Mouse (Mus musculus) fibroblast of lung, adult 2 months (primary cell): ENCODE data around the gene Scml4.

ENCODE experiments used
- DNase-seq: peaks from one replicate; pipeline ENCODE4 v3.0.0-alpha.2; 2011; ENCODE audit warnings: low read depth

Gene Scml4

GRCm38 (mm10) chr10:42903054-42903453 is 42.9 kb downstream of the Scml4 start:
- no peak for DNase-seq

DNA sequence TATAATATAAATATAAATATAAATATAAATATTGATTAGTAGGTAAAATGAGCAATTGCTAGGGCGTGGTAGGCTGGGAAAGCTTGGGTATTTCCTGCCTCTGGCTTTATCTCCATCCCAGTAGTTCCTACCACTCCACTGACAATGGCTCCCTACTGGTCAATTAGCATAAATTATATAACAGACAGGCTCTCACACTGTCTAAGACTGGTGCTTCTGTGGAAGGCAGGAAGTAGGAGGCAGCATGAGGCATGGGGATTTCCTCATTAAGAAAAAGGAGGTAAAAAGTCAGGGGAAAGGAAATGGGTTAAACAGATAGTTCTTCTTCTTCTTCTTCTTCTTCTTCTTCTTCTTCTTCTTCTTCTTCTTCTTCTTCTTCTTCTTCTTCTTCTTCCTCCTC is 48.4 kb downstream of the Scml4 start:
- no peak for DNase-seq

- no peak for DNase-seq
Measured at GRCm38 (mm10) chr10:42910567-42910966, 50.4 kb downstream of the Scml4 start.

DNA sequence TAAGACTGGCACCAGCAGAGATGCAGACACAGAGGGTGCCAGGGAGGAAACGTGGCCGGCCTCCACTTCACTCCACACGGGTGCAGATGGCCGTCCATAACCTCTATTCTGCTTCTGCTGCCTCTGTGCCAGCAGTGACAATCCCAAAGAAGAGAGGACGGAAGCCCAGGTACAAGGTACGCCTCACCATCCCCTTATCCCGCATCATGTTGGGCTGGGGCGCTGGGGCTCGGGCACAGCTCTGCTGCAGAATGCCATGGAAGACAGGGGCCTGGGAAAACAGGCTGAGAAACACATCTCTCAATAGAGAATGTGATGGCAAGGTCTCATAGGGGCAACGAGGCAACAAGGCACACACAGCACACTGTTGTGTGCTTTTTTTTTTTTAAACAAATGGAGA is 51.9 kb downstream of the Scml4 start:
- no peak for DNase-seq

- no peak for DNase-seq
Measured at GRCm38 (mm10) chr10:42913196-42913595, 53.0 kb downstream of the Scml4 start.

DNA sequence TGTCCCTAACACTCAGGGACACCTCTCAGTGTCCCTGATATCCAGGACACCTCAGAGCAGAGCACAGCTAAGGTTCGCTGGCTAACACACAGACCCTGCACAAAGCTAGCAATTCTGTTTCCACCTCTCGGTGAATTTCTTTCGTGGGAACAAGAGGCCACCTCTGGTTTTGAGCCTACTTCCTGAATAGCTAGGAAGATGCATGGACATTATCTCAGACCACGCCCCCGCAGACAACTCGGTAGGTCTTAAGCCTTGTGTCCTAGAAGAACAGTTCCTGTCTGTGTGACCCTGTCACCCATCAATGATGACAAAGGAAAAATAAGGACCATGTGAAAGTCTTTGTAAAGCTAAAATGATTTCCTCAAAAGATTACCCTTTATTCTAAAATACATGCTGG is 54.0 kb downstream of the Scml4 start:
- no peak for DNase-seq

- no peak for DNase-seq
Measured at GRCm38 (mm10) chr10:42917355-42917754, 57.2 kb downstream of the Scml4 start.

- DNase-seq, result no peak
Measured at GRCm38 (mm10) chr10:42919786-42920185, 59.6 kb downstream of the Scml4 start.

DNA sequence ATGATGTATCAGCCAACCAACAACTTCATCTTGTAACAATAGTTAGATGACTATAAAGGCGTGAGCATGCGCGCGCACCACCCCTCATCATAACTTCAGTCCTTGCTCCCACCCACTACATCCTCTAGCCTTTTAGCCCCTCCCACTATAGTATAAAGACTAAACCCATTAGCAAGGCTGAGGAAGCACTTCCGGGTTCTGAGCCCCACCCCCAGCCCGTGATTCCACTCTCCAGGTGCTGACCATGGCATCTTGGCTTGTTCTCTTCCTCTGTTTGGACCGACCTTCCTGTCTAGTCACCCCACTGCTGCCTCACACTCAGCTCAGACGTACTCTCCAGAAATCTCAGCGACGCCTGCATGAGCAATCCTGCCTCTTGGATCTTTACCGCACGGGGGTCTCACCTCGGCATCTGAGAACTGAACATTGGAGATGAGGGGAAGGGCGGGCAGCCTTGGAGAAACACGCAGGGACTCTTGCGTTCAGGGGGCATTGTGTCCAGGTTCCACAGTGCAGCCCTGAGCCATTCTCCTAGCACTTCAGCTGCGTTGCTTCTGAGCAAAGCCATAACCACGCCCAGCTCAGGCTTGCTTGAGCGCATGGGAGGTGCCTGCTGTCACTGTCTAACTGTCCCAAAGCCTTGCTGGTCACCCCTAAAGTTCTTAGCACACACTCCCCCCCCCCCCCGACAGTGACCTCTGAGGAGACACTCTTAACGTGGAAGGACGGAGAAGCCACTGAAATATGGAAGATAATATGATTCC is 65.1 kb downstream of the Scml4 start:
- no peak for DNase-seq

DNA sequence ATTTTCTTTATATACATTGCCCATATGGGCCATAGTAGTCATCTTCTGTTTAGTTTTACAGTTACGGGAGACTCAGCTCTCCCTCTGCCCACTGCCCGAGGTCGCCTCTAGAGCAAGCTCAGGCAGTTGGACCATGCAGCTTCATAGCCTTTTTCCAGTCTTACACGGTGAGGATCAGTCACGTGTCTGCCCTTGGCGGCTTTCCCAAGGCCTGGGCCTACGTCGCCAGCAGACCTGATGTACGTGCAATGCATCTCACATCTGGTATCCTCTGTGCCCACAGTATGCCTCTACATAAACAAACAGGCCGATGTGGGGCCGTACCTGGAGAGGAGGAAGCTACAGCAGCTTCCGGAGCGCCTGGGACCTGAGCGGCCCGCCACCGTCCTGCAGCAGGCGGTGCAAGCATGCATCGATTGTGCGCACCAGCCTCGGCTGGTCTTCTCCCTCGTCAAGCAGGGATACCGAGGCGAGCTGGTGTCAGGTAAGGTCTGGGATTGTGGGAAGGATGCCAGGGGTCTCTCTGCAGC is 70.0 kb downstream of the Scml4 start:
- DNase-seq, result no peak

GRCm38 (mm10) chr10:42932862-42933480 is 72.8 kb downstream of the Scml4 start:
- peak; percentile 75 for DNase-seq

DNA sequence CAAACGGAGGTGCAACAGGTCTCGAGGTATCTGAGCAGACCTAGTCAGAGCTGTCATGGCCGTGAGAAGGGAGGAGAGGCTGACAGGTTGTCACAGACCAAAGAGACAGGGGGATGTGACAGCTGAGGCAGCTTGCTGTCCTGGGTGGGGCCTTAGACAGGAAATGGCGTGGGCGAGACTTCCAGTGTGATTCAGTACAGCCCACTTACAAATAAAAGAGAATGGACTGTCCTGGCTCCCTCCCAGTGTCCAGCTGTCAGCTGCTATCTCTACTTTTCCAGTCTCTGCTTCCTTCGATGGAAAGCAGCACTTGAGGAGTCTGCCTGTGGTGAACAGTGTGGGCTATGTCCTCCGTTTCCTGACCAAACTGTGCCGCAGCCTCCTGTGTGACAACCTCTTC is 74.5 kb downstream of the Scml4 start:
- no peak for DNase-seq

- DNase-seq, result no peak
Measured at GRCm38 (mm10) chr10:42936205-42936604, 76.0 kb downstream of the Scml4 start.

DNA sequence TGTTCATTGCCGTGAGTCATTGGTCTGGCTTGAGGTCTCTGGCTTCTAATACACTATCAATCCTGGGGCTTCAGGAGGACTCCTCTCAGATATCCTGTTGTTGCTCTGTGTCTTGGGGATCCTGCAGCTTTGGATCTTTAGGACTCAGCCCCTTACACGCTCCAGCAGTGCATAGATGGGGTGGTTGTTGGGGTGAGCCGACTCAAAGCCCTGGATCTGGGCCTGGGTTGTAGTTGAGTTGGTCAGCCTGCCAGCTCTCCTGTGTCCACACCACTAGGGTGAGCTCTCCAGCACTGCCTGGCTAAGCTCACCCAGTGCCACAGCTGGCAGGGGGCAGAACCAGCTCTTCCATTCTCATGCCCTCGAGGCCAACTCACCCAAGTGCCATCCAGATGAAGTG is 78.2 kb downstream of the Scml4 start:
- no peak for DNase-seq

DNA sequence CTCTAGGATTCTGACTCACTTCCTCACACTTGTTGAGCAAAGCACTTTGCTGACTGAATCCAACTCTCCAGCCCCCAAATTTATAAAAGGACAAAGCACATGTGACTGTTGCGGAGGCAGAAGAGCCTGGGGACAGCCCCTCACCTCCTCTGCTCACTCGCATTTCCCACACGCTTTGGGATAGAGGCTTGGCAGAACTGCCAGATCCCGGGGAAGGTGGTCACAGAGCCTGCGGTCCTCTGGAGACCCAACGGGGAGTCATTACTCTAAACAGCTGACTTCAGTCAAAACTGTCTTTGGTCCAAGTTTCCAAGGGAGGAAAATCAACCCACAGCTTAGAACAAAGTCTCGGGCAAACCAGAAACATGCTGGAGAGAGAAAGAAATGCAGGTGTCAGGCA is 79.5 kb downstream of the Scml4 start:
- no peak for DNase-seq

DNA sequence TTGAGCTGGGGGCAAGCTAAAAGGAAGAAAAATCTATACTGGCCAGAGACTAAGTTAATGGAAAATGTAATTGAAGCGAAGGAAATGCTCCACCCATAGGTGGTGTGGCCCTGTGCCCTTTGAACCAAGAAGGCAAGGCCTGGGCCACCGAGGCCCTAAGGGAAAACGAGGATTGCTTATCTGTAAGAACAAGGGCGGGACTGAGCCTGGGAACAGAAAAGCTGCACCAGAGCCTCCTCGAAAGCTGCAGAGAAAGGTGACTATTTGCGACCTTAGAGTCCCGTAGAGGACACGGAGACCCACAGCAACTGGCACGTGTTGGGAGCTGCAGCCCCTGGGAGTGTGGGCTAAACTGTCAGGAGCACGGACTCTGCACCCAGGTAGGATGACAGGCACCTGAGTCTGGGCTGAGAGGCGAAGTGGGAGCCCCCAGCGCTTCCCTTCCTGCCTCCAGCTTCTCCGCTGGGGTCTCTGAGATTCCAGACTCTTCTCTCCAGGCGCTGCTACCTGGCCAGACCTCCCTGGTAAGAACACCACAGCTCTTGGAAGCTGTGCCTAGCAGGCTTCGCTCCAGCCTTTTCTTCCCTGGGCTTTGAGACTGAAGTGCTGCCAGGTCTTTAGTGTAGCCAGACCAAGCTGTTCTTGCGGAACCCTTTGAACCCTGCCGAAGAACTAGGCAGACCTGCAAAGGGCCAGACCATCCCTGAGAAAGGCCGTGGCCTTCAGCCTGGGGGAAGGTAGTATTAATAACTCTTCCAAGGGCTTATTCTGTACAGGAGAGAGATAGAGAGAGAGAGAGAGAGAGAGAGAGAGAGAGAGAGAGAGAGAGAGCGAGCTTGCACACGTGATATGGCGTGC is 80.3 kb downstream of the Scml4 start:
- no peak for DNase-seq

DNA sequence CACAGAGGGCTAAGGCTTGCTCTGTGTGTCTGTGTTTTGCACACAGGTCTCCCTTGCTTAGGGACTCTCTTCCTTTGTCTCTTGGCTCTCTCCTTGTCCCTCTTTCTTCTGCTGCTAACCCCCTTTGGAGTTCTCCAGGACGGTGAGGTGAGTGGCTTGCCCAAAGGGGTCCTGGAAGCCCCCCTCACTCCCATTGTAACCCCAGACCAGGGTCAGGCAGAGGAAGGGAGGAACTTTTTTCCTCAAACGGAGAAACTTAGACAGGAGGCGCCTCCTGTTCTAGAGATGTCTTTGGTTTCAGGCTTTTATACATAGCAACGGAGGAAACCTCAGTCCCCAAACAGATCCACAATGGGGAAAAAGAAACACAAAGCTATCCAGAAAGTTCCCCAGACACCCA is 81.1 kb downstream of the Scml4 start:
- no peak for DNase-seq

DNA sequence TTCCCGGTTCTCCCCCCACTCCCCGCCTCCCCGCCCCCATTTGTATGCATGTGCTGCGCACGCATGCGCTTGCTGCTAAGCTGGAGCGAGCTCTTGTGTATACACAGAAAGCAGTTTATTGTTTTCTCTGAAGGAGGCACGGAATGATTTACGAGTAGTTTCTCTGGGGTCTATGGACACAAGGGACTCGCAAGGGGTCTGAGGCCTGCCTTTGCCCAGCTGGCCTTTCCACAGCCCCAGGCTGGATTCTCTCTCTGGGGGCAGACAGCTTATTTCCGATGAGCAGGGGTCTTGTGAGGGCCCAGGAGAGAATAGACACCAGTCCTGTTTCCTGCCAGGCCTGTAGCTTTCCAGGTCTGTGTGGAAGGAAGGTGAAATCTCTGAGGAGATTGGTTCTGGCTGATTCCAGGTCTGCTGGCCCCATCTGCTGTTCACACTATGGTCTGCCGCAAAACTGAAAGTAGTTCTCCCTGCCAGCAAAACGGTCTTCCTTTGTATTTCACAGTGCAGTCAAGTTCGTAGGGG is 81.6 kb downstream of the Scml4 start:
- DNase-seq, result no peak

GRCm38 (mm10) chr10:42942300-42942699 is 82.1 kb downstream of the Scml4 start:
- DNase-seq, result no peak

DNA sequence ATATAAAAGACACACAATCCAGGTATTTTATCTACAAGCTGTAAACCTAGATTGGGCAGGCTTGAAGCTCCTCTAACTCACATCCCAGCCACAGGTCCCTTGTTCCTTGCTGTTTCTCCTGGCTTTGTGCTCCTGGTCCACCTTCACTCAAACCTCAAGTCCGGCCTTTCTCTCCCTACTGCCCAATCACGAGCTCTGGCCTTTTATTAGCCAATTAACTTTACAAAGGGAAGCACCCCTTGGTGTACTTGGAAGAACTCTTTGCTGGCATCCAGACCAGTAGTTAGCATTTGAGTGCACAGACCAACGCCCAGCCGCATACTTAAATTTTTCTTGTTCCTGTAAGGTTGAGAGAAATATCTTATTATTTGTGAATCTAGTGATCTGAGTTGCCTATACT is 85.1 kb downstream of the Scml4 start:
- DNase-seq, result no peak

DNA sequence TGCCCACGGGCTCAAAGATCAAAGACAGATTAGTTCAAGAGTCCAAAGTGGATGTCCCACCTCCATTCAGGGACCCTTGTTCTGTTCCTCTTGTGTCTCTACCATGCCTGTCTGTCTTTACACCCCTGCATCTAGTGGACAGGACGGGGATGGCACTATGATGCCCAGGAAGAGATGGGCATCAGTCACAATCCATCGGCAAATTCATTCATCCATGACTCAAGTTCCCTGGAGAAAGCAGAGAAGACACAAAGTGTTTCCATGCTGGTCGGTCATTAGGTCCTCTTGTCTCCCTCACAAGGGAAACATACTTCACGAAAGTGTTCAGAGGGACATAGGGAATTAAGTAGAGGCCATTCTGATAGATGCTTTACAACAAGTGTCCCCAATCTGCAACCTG is 87.2 kb downstream of the Scml4 start:
- no peak for DNase-seq

DNA sequence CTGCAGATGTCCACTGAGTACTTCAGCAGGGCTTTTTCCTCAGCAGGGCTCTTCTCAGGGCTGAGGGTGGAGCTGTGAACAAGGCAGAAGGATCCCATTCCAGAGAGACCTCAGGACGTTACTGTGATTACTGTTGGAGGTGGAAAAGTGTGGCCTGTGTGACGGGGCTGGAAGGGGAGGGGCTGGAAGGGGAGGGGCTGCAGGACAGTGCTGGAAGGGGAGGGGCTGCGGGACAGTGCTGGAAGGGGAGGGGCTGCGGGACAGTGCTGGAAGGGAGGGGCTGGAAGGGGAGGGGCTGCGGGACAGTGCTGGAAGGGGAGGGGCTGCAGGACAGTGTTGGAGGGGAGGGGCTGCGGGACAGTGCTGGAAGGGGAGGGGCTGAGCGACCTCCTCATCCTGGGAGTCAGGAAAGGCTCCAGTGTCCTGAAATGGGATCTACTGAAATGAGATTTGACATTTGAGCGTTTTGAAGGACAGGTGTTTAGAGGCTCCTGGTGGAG is 90.1 kb downstream of the Scml4 start:
- no peak for DNase-seq
